Mouse (Mus musculus) gastrocnemius, postnatal 14 days (tissue): ENCODE measurements around the gene Adar. TPM values are rescaled to one million over a fixed set of nuclear protein-coding genes. Genes with fewer than 3 reads are reported as not detected.
A peak's percentile ranks its signal among the peaks of the same experiment; 100 is the strongest.
"Not testable (repeated sequence)": the region's sequence is repeated elsewhere in the genome, so short reads cannot be mapped to it uniquely, and the experiment has no call there.

ENCODE experiments used
- DNase-seq: peaks from one replicate; pipeline ENCODE4 v3.0.0; 2021; ENCODE audit warnings: mixed read lengths
- intact Hi-C: fragments of 180-260 bp; cut with DNase I; formaldehyde crosslinking; loops from one replicate; pipeline ENCODE4 v1.15.1; 2025; ENCODE audit warnings: low total_unique reads
- total RNA-seq, 2 experiments: library from RNA; stranded (reverse); gene quantifications; 2 replicates each; pipeline ENCODE4 v1.2.3; 2021

The Adar gene
- total RNA-seq, 2 experiments from 2014 or later, result 4.2 to 4.4 TPM

DNA sequence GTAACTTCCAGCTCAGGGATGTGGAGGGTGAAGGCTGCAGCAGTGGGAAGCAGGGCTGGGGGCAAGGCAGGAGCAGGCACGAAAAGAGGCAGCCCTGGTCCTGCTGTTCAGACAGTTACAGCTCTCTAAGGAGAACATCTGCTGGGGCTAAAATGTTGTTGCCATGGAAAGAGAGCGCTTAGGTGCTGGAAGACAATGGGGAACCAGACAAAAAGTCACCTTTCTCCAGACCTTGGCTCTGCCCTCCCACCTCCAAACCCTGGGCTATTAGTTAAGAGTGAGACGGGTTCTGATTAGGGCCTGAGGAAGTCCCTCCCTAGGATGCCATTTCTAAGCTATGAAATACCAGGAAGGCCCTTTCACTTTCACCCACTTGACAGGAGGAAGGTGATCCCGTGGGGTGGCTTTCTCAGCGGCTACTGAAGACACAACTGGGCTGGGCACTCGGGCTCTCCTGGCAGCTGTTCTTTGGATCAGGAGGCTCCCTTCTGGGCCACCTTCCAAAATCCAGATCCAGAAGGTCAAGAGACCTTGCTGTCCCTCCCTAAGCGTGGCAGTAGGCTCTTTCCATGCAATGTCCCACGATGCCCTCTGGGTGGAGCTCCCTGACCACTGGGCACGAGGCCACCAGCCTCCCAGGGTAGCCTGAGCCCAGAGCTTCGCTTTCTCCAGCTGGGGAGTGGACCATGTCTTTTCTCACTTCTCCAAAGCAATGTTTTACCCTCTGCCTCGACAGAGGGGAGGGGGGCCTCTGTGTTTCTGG, 70.3 kb downstream of the Adar start:
- DNase-seq, result peak; percentile 90
- intact Hi-C loops, result loop anchor here (5.0 to 10.0 kb wide), 2 partner anchors 67 to 170 kb away; no protein-coding TSS in a partner anchor

GRCm38 (mm10) chr3:89786275-89786674, 71.5 kb downstream of the Adar start:
- intact Hi-C loops, result loop anchor here (5.0 to 10.0 kb wide), 2 partner anchors 66 to 169 kb away; no protein-coding TSS in a partner anchor
- DNase-seq, result no peak

- intact Hi-C loops, result loop anchor here (5.0 to 10.0 kb wide), 2 partner anchors 63 to 166 kb away; no protein-coding TSS in a partner anchor
- no peak for DNase-seq
Measured at GRCm38 (mm10) chr3:89788680-89789352, 74.0 kb downstream of the Adar start.

- intact Hi-C loops, result no loop called here
- DNase-seq, result no peak
Measured at GRCm38 (mm10) chr3:89794616-89795015, 79.8 kb downstream of the Adar start.

GRCm38 (mm10) chr3:89795746-89796145, 80.9 kb downstream of the Adar start:
- DNase-seq, result no peak
- intact Hi-C loops, result no loop called here

DNA sequence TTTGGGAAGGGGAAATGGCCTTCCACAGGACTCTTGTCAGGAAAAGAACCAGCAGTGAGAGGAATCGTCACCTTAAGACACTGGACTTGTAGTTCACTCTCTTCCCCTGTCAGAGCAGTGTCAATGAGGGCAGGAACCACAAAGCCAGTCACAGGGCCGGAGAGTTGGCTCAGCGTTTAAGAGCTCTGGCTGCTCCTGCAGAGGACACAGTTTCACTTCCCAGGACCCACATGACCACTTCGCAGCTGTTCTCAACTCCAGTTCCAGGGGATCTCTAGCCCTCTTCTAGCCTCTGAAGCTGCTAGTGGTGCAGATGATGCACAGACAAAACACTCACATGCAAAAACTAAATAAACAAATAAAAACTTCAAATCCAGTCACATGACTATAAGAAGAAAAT, 81.5 kb downstream of the Adar start:
- intact Hi-C loops, result no loop called here
- DNase-seq, result peak; percentile 47

DNA sequence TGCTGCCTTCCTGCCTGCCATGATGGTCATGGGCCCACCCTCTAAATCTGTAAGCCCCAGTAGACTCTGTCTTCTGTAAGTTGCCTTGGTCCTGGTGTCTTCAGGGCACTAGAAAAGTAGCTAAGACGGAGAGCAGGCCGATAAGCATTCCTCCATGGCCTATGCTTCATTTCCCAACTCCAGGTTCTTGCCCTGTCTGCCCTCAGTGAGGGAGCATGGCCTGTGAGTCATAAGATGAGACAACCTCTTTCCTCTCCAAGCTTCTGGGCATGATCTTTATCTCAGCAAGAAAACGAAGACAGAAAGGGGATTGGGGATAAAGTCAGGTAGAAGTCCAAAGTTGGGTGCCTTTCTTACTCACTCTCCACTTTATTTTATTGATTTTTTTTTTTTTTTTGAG, 83.7 kb downstream of the Adar start:
- intact Hi-C loops, result no loop called here
- DNase-seq, result no peak

DNA sequence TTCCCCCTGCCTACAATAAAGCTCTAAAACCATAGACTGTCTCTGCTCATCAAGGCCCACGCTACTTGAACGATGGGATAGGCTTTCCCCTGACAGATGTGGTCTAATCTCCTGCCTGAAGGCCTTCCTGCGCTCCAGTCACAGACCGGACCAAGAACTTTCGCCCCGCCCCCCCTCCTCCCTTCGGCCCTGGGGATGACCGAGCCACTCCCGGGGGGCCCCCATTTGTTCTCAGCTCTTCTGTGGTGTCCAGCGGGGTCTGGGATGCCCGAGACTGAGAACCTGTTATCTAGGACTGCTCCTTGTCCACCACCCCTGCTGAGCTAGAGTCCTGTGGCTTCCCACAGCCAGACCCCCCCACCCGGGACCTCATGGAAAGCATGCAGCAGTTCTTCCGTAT, 84.7 kb downstream of the Adar start:
- DNase-seq, result no peak
- intact Hi-C loops, result no loop called here

DNA sequence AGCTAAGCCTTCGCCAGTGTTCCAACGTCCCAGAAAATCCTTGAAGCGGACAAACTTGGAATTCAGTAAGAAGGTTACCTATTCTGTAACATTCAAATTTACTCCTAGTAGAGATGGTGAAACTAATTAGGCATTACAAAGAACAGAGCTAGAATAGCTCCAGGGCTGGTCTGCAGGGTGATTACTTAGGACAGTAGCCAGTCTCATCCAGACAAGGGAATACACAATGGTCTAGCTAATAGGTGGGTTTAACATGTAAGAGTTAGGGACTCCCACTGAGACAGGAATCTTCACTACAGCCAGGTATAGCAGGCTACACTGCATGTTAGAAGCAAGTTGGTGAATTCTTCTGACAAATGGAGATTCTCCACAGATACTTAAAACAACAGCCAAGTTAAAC, 85.3 kb downstream of the Adar start:
- DNase-seq, intact Hi-C loops: not testable (repeated sequence)

GRCm38 (mm10) chr3:89800774-89801506, 86.1 kb downstream of the Adar start:
- intact Hi-C loops, result no loop called here
- DNase-seq, result no peak

DNA sequence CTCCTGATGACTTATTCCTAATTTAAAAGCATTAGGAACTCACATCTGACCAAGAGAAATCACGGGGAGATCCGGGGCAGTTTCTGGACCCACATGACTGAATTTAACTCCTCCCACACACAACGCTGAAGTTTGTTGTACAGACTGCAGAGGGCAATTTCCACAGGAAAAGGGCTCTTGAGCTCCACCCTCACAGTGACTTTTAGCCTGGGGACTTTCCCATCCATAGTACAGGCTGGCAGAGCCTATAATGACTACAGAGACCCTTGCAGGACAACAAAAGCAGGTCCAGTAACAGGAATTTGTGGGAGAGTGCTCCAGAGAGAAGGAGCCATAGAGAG, 86.7 kb downstream of the Adar start:
- intact Hi-C loops, result no loop called here
- DNase-seq, result no peak

DNA sequence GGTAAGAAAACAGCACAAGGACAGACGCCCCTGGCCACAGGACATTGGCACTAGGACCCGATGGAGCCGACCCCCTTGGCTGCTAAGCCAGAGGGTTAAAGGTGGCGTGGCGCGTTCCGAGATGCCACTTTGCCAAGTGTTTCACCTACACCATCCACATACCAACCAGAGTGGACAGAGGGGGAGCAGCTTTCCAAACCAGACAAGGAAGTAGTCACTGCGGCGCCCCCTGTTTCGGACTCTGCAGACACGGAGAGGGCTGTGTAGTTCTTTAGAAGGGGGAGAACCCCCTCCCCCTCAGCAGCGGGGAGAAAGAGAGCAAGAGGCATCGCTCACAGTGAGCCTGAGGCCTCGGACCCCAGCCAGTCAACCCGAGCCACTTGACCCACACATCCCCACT, 88.1 kb downstream of the Adar start:
- no peak for DNase-seq
- intact Hi-C loops, result no loop called here

Other genes with a start within 250 kb of the Adar start
- 1 to 10 TPM; 3.3 to 6.0 TPM for gene Kcnn3, start 194.9 kb upstream of the Adar start, total RNA-seq
- gene Chrnb2, start 49.6 kb downstream of the Adar start, total RNA-seq, result under 1 TPM; 0.12 to 0.13 TPM
- 10 to 100 TPM; 12.7 to 14.9 TPM for gene Ube2q1, start 58.6 kb downstream of the Adar start, total RNA-seq
- gene She, start 116.3 kb downstream of the Adar start, total RNA-seq, result 1 to 10 TPM; 7.9 to 8.0 TPM
- 1 to 10 TPM; 2.4 to 8.7 TPM for gene Il6ra, start 198.2 kb downstream of the Adar start, total RNA-seq
- 10 to 100 TPM; 20.6 to 28.7 TPM for gene Atp8b2, start 248.5 kb downstream of the Adar start, total RNA-seq